Mouse (Mus musculus) urinary bladder, postnatal 14 days (tissue): Measurements from ENCODE around the gene Kif24.

Source experiments
- DNase-seq: peaks from one replicate; pipeline ENCODE4 v3.0.0; 2021; ENCODE audit warnings: low spot score

The Kif24 gene

GRCm38 (mm10) chr4:41401167-41401566, 63.5 kb downstream of the Kif24 start:
- no peak for DNase-seq

- peak; percentile 44 for DNase-seq
These were observed 64.8 kb downstream of the Kif24 start for GRCm38 (mm10) chr4:41399904-41400303.

GRCm38 (mm10) chr4:41398353-41398752, 66.3 kb downstream of the Kif24 start:
- DNase-seq = no peak

- no peak for DNase-seq
These were observed 70.0 kb downstream of the Kif24 start for GRCm38 (mm10) chr4:41394651-41395050.

- no peak for DNase-seq
These were observed 73.7 kb downstream of the Kif24 start for GRCm38 (mm10) chr4:41391015-41391414.

DNA sequence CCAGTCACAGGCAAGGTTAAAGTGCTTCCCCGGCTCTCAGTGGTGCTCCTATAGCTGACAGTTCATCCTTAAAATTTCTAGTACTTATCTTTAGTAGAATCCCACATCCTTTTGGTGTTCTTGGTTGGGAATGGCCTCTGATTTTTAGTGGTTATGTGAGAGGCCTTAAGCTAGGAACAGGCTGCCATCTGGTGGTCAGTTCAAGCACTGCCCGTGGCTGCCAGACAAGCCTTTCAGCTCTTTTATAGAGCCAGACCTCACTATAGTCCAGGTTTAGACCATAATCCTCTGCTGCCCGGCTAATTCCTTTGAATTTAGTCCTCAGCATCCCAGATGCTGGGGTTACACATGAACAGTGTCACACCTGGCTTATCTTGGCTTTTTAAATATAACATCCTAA, 74.6 kb downstream of the Kif24 start:
- peak; percentile 87 for DNase-seq

- DNase-seq = no peak
These were observed 75.4 kb downstream of the Kif24 start for GRCm38 (mm10) chr4:41389240-41389639.

- DNase-seq = no peak
These were observed 76.1 kb downstream of the Kif24 start for GRCm38 (mm10) chr4:41388616-41389015.

DNA sequence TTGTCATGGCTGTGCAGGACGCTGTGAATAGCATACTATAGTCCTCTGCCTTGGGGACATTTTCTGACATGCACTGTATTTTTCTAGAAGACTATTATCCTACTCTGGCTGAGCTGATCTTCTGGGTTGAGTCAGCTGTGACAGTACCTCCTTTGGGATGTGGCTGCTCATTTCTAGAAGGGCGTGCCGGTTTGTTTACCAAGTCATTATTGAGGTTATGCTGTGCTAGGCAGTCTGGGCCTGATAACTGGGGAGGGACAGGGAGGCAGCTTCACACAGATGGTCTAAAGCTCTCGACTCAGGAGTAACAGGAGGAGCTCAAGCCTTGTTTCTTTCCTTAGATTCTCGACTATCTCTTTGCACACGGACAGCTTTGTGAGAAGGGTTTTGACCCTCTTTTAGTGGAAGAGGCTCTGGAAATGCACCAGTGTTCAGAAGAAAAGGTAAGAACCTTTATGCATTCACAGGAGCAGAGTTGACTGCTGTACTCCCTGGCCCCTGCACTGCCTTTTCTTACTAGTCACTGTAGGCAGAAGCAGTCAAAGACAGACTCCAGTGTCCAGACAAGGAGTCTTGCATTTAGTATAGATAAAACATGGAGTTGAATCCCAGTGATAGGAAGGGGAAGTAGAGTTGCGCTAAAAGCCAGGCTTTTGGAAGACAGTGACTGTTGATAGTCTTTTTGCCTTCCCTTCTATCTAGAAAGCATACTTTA, 76.8 kb downstream of the Kif24 start:
- peak; percentile 33 for DNase-seq

DNA sequence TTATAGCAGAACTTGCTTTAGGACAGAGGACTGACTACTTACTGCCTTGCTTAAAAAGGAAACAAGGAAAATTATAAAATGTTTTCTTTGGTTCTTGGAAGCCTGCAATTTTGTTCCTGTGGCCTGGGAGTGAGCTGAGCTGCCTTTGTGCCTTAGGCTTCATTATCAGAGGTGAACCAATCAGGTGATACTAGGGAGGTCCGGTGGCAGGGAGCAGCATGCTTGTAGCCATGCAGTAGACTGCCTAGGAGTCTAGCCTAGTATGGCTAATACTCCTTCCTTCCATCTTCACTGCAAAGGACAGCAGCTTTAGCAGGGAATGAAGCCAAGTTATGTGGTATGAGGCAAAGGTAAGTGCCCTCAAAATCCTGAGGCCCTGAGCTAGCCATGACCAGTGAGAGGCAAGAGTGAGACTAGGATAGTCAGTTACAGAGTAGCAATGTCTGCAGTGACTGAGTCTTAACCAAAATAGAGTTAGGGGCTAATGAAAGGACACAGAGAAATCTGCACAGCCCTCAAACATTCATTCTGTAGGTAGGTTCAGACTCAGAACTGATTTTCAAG, 78.2 kb downstream of the Kif24 start:
- no peak for DNase-seq

DNA sequence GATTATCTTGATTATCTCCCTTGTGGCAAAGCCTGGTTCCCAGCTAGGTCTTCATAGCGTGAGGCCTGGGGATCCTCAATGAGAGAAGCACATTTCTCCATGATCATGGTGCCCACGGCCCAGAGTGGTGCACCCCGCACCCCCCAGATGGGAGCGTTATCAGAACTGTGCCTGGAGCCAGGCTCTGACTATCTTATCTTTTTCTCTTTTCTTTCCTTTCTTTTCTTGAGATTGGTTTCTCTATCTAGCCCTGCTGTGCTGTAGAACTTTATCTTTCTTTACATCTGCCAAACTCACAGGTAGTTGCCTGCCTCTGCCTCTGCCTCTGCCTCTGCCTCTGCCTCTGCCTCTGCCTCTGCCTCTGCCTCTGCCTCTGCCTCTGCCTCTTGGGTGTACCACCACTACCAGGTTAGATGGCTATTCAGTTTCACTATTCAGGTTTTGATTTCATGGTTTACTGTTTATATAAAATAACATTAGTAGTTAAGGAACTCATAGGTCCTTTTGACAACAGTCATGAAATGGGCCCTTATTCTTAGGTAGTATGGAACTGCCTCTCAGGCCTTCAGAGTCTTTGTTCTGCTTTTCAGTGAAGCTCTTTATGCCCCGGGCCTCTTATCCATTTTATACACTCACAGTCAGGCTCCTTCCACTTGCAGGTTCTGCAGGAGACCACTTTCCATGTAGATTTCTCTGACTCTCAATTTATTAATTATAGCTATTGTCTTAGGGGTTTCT, 83.3 kb downstream of the Kif24 start:
- DNase-seq = no peak

DNA sequence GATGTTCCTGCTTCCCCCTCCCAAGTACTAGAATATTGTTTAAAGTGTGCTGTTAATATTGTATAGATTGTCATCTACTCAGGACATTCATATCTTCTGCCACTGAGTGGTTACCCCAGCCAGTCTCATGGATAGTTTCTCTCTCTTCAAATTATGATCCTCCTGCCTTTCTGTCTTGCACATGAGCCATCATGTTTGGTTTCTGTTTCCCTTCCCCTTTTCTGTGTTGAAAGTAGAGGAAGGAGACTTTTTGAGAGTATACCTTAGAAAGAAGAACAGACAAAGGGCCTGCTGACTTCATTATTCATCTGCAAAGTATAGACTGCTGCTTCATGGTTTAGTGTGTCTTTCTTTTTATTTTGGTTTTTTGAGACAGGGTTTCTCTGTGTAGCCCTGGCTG, 87.1 kb downstream of the Kif24 start:
- DNase-seq = no peak

DNA sequence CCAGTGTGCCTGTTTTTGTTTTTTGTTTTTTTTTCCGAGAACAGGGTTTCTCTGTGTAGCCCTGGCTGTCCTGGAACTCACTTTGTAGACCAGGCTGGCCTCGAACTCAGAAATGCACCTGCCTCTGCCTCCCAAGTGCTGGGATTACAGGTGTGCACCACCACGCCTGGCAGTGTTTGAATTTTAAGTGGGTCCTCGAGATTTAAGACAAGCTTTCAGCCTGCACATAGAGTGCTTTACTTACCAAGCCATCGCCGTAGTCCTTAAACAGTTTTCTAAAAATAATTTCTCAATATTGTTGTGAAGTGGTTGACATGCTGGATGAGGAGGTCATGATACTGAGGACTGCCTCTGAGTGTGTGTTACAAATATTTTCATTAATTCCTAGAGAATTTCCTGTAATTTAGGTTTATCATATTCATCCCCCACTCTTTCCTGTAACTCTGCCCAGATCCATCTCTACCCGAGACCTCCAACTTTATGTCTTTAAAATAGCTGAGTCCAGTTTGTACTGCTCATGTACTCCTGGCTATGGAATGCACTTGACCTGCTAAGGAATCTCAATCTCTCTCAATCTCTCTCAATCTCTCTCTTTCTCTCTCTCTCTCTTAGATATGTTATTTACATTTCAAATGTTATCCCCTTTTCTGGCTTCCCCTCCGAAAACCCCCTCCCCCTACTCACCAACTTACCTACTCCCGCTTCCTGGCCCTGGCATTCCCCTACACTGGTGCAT, 94.8 kb downstream of the Kif24 start:
- DNase-seq = no peak

GRCm38 (mm10) chr4:41368198-41368597, 96.5 kb downstream of the Kif24 start:
- DNase-seq = no peak

- no peak for DNase-seq
These were observed 103.6 kb downstream of the Kif24 start for GRCm38 (mm10) chr4:41361059-41361458.

- no peak for DNase-seq
These were observed 105.3 kb downstream of the Kif24 start for GRCm38 (mm10) chr4:41359358-41359757.

DNA sequence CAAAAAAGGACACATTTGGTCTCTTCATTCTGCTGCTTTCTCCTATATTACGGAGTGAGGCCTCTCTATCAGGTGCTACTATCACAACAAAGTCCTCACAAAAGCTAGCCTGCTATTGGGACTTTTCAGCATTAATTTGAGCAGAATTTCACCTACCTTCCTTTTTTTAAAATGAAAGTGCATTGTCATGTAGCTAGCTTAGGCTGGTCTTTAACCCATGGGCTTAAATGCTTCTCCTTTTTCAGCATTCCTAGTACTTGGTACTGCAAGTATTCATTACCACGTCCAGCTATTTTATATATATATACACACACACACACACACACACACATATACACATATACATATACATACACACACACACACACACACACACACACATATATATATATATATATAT, 106.0 kb downstream of the Kif24 start:
- no peak for DNase-seq

- no peak for DNase-seq
These were observed 107.5 kb downstream of the Kif24 start for GRCm38 (mm10) chr4:41357154-41357553.

DNA sequence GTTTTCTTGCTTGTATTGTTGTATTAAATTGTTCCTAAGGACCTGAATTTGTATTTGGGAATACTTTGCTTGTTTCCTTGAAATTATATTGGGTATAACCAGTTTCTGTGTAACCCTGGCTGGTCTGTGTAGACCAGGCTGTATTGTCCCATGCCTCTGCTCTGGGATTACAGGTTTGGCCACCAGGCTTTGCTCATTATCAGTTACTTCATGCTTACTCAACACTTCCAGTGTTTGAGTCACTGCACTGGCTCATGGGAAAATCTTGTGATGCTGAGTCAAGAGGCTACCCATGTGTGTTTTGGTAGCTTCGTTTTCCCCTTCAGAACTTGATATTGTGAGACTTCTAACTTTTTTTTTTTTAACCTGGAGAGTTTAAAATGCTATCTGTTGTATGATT, 111.4 kb downstream of the Kif24 start:
- no peak for DNase-seq

DNA sequence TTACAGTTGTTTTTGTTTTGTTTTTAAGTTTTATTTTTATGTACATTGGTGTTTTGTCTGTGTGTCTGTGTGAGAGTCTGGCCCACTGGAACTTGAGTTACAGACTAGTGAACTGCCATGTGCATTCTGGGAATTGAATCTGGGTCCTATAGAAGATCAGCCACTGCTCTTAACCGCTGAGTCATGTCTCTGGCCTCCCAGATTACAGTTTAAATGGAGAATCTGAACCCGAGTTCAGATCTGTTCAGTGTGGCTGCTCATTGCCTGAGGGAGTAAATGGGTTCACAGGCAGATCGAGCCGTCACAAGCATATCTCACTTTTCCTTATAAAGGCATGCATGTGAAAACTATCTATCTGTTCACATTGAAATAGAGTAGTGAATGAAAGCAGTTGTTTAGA, 111.9 kb downstream of the Kif24 start:
- no peak for DNase-seq

- peak; percentile 57 for DNase-seq
These were observed 115.5 kb downstream of the Kif24 start for GRCm38 (mm10) chr4:41349199-41349591.

DNA sequence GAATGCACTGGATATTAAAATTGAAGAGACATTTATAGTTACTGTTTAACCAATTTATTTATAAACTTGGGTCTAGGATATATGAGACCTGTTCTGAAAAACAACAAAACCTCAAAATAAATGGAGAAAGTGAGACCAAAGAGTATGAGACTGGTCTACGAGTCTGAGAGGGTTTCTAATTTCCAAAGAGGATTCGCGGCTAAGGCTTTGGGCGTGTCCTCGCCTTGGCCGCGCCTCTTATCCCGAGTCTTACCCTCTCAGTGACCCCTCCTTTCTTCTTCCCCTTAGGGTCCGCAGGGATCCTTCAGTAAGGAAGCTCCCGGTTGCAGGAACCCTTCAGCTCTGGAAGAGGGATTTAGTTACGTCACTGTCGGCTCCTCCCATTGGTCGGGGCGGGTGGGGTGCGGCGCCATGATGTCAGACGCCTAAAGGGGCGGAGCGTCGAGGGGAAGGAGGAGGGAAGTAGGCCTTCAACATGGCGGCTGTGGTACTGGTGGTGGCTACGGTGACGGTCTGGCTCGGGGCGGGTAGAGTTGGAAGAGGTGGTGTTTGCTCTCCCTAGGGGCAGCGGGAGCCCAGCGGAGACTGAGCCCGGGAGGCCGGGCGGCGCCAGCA, 116.0 kb downstream of the Kif24 start, which contains the start of gene Ubap1:
TSS of gene Ubap1 (plus strand) at position 413 of the 615 bp plus-strand sequence.
- peak; percentile 95 for DNase-seq
